Mouse (Mus musculus): Measurements from ENCODE around the gene Elovl2.

GRCm38 (mm10) chr13:41211276-41211675 lies 8.9 kb downstream of the Elovl2 start:
- TF ChIP-seq HCFC1 (IDR thresholded peaks at IDR 0.05; ENCODE audit: borderline replicate concordance, insufficient read depth, low read length) (no peak), MAFK (IDR thresholded peaks at IDR 0.05; ENCODE audit: insufficient read depth, low read depth, low read length) (no peak), ZC3H11A (IDR thresholded peaks at IDR 0.05; ENCODE audit: borderline replicate concordance, low read depth, low read length) (no peak), ZNF384 (IDR thresholded peaks at IDR 0.05; ENCODE audit: low read depth, low read length) (no peak)
